Mouse (Mus musculus) natural killer cell, adult 2 months (primary cell): ENCODE results near the gene Isyna1.
"Not testable (repeated sequence)": the region's sequence is repeated elsewhere in the genome, so short reads cannot be mapped to it uniquely, and the experiment has no call there.

Source experiments
- DNase-seq, 2 experiments: peaks; one replicate each; pipeline ENCODE4 v3.0.0; 2022; ENCODE audit warnings: low spot score in 2 of 2

Gene Isyna1

GRCm38 (mm10) chr8:70574915-70575314, 19.3 kb upstream of the Isyna1 start:
- no peak for DNase-seq

DNA sequence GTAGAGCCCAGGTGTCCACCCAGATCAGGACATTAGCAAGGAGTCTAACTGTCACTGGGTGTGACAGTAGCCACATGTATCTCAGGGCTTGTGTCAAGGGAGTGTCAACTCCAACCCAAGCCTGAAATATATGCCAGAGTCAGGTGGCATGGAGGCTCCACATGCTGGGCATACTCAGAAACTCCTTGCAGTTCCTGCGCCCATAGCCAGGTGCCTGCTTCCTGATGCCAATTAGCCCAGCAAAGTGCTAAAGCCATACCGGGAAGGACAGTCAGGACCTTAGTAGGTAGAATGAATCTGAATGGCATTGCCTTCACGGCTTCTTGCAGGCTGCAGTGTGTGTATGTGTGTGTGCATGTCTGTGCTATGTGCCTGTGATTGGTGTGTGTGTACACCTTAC, 17.0 kb upstream of the Isyna1 start:
- no peak for DNase-seq

- DNase-seq: no peak
Measured at GRCm38 (mm10) chr8:70583476-70584387, 10.4 kb upstream of the Isyna1 start.

DNA sequence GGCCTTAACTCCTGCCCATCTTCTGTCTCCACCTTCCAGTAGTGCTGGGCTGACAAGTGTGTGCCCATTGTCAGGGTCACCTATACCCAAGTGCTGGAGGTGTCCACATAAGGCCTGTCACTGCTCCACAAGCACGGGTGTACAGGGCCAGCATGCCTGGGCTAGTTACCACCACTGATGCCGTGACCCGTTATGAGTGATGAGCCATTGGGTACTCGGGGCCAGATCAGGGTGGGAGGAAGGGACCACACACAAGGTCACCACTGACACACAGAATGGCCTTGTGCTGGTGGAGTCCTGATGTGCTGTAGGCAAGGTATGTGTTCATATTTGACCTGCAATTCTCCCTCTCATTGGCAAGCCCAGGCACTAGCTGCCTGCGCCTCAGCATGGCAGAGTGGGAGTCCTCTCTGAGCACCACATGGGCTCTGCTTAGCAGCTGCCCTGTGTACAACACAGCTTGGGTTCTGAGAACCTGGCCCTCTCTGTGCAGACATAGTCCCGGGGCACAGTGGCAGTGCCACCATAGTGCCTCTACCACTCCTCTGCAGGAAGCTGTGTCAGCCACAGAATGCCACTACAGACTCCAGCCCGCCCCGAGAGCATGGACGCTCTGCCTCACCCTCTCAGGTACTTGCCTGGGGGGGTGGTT, 9.4 kb upstream of the Isyna1 start:
- DNase-seq: no peak

DNA sequence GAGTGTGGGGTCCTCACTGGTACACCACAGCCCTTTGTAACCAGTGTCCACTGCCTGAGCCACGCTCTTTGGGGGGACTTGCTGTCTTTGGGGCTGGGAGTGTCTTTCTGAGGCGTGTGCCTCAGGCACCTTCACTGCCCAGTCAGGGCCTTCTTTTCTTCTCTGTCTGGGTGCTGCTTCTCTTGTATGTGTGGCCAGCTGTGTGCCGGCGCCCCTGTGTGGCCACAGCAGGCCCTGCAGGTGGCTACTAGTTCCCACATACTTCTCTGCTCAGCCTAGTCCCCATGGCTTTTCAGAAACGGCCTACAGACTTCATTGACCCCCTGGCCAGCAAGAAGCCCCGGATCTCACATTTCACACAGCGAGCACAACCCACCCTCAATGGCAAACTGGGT, 8.9 kb upstream of the Isyna1 start:
- DNase-seq: peak in 1 of 2 experiments; percentile 59

GRCm38 (mm10) chr8:70587955-70588354, 6.2 kb upstream of the Isyna1 start:
- DNase-seq: not testable (repeated sequence)

DNA sequence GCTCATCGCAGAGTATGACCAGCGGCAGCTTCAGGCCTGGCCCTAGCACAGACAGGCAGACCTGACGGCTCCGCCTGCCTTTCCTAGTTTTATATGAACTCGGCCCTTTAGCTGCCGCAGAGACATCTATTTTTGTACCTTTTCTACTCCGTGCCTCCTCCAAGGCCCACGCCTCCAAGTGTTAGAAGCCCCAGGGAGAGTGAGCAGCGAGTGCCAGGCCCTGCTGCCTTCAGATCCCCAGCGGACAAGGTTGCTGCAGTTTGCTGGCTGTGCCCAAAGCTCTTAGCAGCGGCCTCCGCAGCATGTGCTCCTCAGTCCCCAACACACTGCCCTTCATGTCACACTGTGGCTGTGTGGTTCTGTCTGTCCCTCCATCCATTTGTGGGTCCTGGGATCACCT, 2.6 kb upstream of the Isyna1 start:
- no peak for DNase-seq

- DNase-seq: no peak
Measured at GRCm38 (mm10) chr8:70593173-70593572, 1.0 kb upstream of the Isyna1 start.

- DNase-seq: peak in 1 of 2 experiments; percentile 24
Measured at GRCm38 (mm10) chr8:70594621-70595564, 720 bp downstream of the Isyna1 start.

DNA sequence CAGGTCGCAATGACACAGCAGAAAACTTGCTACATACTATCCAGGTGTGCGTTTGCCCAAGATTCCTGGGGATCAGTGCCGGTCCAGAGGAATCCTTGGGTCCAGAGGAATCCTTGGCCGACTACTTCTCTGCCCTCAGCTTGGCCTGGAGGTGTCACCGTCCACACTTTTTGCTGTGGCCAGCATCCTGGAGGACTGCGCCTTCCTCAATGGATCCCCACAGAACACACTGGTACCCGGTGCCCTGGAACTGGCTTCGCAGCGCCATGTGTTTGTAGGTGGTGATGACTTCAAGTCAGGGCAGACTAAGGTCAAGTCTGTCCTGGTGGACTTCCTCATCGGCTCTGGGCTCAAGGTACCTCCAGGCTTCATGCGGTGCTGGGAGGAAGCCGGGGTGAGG, 1.6 kb downstream of the Isyna1 start:
- DNase-seq: no peak

DNA sequence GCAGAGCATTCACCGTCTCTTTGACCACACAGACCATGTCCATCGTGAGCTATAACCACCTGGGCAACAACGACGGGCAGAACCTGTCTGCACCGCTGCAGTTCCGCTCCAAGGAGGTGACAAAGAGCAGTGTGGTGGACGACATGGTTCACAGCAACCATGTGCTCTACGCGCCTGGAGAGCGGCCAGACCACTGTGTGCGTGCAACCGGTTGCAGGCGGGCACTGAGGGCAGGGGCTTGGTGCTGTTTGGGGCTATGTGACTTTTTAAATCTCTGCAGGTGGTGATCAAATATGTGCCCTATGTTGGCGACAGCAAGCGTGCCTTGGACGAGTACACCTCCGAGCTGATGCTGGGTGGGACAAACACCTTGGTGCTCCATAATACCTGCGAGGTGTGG, 2.0 kb downstream of the Isyna1 start:
- no peak for DNase-seq

- peak; percentile 33 to 59 for DNase-seq
Measured at GRCm38 (mm10) chr8:70596775-70597416, 2.7 kb downstream of the Isyna1 start.

GRCm38 (mm10) chr8:70597417-70598272, 3.5 kb downstream of the Isyna1 start:
- DNase-seq: no peak

- no peak for DNase-seq
Measured at GRCm38 (mm10) chr8:70598283-70598682, 4.1 kb downstream of the Isyna1 start.

DNA sequence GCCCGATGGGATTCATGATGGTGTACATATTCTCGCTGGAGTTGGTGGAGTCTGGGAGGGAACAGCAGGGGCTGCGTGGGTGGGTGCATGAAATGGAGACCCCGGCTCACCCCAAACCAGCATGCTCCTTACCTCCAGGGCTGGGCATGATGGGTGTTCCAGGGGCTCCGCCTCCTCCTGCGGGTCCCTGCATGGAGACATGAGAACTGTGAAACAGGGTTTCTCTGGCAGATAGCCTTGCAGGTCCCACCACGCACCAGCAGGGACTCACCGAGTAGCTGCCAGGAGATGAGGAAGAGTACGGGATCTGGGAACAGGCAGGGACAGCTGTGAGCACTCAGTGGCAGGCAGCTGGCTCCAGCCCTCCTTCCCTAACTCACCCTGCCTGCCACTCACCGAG, 4.5 kb downstream of the Isyna1 start:
- DNase-seq: no peak

- no peak for DNase-seq
Measured at GRCm38 (mm10) chr8:70599507-70600290, 5.5 kb downstream of the Isyna1 start.

DNA sequence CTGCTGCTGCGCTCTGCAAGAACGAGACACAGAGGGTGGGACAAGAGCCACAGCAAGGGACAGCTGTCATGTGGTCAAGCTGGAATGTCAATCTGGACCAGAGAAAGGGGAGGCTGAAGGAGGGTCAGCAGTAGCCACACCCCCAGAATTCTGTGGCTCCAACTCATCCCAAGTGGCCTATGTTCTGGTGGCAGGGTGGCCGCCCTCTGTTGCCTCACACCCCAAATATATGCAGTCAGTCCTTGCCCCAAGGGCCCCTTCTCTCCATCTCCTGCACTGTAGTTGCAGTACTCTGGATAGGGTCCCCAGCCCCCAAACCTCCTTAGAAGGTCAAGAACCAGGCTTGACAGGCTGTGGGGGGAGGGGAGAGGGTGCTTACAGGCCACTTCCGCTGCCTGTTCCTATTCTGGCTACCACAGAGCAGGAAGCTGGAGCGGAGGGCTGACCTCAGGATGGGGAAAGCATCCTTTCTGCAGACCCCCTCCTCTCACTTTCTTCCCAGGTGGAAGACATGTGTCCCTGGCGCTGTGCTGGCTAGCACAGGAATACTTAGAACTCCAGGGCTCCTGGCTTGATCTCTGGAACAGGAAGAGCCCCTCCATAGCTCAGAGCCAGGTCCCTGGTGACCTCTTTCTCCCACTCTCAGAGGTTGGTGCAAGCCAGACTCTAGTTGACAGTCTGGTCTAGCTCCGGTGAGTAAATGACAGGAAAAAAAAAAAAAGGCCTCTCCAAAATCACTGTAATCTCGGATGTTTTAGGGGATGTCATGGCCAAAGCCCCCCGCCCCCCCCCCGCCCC, 6.5 kb downstream of the Isyna1 start:
- DNase-seq: no peak

- DNase-seq: peak; percentile 61 to 73
Measured at GRCm38 (mm10) chr8:70601271-70601649, 7.1 kb downstream of the Isyna1 start.
